Mouse (Mus musculus) bone marrow, adult 2 months (tissue): ENCODE data around the gene Fam76a. TPM values are rescaled to one million over a fixed set of nuclear protein-coding genes. Genes with fewer than 3 reads are reported as not detected.

Source experiments
- H3K27ac ChIP-seq: fragments of 200-500 bp; 2 replicates; pipeline ENCODE4 v1.5.1; 2012; ENCODE audit warnings: low read depth, mild to moderate bottlenecking, control low read depth, inconsistent platforms, low read length; ENCODE audit not compliant: control insufficient read depth, poor library complexity, insufficient read depth
- H3K4me1 ChIP-seq: fragments of 200-500 bp; 2 replicates; pipeline ENCODE4 v1.6.1; 2011; ENCODE audit warnings: low read length; ENCODE audit not compliant: control insufficient read depth, insufficient read depth
- H3K4me3 ChIP-seq: fragments of 200-500 bp; replicated peaks from 2 replicates; pipeline ENCODE3; 2011; ENCODE audit warnings: mild to moderate bottlenecking, low read depth, low read length, control low read depth; ENCODE audit not compliant: control insufficient read depth
- CTCF ChIP-seq: fragments of 200-500 bp; IDR thresholded peaks from 2 replicates; pipeline ENCODE4 v1.5.1; 2011; ENCODE audit warnings: low read length, control low read depth; ENCODE audit not compliant: control insufficient read depth, insufficient read depth
- POLR2A ChIP-seq: fragments of 200-500 bp; IDR thresholded peaks from 2 replicates; pipeline ENCODE4 v1.6.1; 2011; ENCODE audit warnings: low read depth, mild to moderate bottlenecking, control low read depth, low read length, borderline replicate concordance; ENCODE audit not compliant: control insufficient read depth
- WGBS: fragments of 180-500 bp; shearing (Covaris S2); methylation state at CpG from one replicate; pipeline ENCODE4 v1.1.7; 2018; 5-methylcytosine and 5-hydroxymethylcytosine counted together
- polyA plus RNA-seq: library from polyadenylated mRNA; stranded (reverse); fragments of >200 nt; gene quantifications from 2 replicates; pipeline ENCODE4 v1.2.4, GENCODE M21; 2011; ENCODE audit warnings: low replicate concordance; ENCODE audit not compliant: missing spikeins, insufficient read depth, insufficient read length

Fam76a gene
- 12.8 and 19.1 TPM in 2 replicates for polyA plus RNA-seq

DNA sequence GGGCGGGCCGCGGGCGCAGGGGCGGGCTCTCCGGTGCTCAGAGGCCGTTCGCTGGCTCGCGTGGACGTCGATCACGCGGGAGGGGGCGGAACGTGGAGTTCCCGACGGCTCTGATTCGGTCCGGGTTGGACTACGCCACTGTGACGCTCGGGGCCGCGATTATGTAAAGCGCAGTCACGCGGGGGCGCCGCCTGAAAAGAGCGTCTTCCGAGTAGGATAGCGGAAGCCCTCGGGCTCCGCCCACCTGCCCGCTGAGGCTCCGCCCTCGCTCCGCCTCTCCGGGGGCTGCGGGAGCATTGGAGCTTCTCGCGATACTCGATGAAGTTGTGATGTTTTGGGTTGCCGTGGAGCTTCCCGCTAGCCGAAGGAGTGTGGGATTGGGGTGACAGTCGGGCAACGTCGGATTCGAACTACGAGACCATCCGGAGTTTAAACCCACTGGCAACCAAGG lies at the start of gene Fam76a:
Gene Fam76a (minus strand): TSS at position 1 of the 451 bp plus-strand sequence.
- peak within 1 kb of the TSS; percentile 91 for H3K4me3 ChIP-seq
- TF ChIP-seq POLR2A (peak; percentile 47; the same call in 1 of the 2 replicates), CTCF (no peak)
- peaks cover 2% of the 10 kb centered on the region; the same call in 1 of the 2 replicates for H3K4me1 ChIP-seq
- WGBS = under 1% methylated on average over 51 of the region's 53 CpGs
- peak within 1 kb of the TSS; percentile 99 for H3K27ac ChIP-seq

DNA sequence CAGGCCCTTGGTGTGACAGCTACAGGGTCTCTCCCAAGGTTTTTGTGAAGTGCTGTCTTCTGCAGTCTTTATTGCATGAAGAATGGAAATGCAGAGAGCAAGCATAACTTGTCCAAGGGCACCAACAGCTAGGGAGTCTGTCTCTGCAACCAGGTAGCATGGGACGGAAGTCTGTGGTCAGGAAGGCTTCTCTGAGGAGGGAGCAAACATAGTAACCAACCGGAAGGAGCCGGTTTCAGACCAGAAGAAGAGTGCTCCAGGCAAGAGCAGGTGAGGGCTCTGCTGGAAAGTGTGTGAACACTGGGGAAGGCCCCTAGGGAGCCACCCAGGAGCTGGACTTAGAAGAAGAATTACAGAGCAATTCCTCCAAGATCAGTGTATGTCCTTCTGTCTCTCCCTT lies 49.7 kb upstream of the Fam76a start:
- H3K4me3 ChIP-seq = no peak overlapping the region
- WGBS = 23% methylated on average over 3 of the region's 3 CpGs
- no peak for TF ChIP-seq CTCF
- TF ChIP-seq POLR2A = no peak
- peaks cover 12% of the 10 kb centered on the region for H3K4me1 ChIP-seq
- H3K27ac ChIP-seq = peak overlapping the region; percentile 32

DNA sequence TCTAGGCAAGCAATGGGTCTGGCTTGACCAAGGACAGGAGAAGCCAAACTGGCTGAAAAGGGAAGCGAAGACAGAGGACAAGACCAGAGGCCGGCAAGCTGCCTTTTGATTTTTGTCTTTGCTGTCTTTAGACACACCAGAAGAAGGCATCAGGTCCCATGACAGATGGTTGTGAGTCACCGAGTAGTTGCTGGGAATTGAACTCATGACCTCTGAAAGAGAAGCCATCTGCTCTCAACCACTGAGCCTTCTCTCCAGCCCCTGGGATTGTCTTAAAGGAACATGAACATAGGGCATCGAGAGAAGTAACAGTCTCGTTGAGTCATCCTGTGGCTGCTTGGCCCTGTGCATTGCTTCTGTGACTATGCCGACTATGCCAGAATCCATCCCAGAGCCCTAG lies 49.2 kb upstream of the Fam76a start:
- 54% methylated on average over 6 of the region's 6 CpGs for WGBS
- H3K4me1 ChIP-seq = peaks cover 12% of the 10 kb centered on the region
- H3K4me3 ChIP-seq = no peak overlapping the region
- no peak for TF ChIP-seq POLR2A
- no peak for TF ChIP-seq CTCF
- peak overlapping the region; percentile 32; the same call in 1 of the 2 replicates for H3K27ac ChIP-seq

DNA sequence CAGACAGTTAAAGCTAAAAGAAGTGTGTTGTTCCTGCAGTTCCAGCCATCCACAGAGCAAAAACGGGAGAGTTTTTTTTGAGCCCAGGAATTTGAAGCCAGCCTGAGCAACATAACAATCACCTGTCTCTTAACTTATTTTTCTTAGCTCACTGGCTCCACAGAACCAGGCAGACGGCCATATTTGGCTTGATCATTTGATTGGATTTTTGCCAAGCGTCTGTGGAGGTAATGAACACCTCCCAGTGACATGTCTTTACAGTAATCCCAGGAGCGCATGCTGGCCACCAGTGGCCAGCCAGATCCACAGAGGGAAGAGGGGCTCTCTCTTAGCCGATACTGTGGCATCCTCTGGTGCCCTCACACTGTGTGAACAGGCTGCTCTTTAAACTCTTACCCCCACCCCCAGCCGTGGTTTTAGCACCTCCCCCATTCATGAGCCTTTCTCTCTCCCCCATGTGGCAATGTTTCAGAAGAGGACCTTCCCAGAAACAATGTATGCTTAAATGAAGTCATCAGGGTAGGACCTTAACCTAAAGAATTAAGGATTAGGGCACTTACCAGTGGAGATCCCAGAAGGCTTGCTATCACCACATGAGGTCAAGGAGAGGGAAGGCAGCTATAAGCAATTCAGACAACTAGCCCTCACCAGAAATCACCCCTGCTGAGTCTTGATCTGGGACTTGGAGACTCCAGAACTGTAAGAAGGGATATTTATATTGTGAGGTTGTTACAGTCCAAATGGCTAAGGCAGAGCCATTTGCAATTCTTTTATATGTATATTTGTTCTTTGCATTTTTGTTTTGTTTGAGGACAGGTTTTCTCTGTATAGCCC lies 46.0 kb upstream of the Fam76a start:
- 57% methylated on average over 6 of the region's 6 CpGs for WGBS
- Histone ChIP-seq H3K4me3 (no peak overlapping the region), H3K27ac (no peak overlapping the region), H3K4me1 (peaks cover 11% of the 10 kb centered on the region)
- no peak for TF ChIP-seq POLR2A
- no peak for TF ChIP-seq CTCF

DNA sequence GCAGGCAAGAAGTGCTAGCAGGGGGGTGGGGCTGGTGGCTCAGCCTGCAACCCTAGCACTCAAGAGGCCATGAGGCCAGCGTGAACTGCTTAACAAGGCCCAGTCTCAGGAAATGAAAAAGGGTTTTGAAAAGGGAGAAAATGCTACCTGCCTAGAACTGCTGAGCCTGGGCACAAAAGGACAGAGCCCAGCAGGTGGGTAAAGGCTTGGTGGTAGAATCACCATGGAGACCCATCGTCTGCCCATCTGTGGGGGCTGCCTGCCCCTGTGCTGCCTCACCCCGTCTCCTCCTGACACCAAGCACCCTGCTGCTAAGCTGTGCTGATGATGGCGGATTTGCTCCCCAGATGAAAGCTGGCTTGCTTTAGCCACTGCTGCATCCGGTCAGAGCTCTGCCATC lies 42.1 kb upstream of the Fam76a start:
- TF ChIP-seq CTCF (no peak), POLR2A (no peak)
- Histone ChIP-seq H3K27ac (no peak overlapping the region), H3K4me3 (no peak overlapping the region), H3K4me1 (peaks cover 13% of the 10 kb centered on the region)
- WGBS = 77% methylated on average over 5 of the region's 5 CpGs

DNA sequence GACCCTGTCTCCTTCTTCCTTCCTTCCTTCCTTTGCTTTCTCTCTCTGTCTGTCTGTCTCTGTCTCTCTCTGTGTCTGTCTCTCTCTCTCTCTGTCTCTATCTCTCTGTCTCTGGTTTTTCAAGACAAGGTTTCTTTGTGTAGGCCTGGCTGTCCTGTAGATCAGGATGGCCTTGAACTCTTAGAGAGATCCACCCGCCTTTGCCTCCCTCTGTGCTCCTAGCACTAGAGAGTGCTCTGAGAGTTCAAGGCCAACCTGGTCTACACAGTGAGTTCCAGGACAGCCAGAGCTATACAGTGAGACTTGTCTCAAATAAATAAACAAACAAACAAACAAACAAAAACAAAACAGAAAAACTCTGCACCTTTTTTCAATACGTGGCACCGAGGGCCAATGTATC lies 41.7 kb upstream of the Fam76a start:
- TF ChIP-seq CTCF (no peak), POLR2A (no peak)
- Histone ChIP-seq H3K27ac (no peak overlapping the region), H3K4me3 (no peak overlapping the region), H3K4me1 (peaks cover 13% of the 10 kb centered on the region)
- 80% methylated on average over 3 of the region's 3 CpGs for WGBS

DNA sequence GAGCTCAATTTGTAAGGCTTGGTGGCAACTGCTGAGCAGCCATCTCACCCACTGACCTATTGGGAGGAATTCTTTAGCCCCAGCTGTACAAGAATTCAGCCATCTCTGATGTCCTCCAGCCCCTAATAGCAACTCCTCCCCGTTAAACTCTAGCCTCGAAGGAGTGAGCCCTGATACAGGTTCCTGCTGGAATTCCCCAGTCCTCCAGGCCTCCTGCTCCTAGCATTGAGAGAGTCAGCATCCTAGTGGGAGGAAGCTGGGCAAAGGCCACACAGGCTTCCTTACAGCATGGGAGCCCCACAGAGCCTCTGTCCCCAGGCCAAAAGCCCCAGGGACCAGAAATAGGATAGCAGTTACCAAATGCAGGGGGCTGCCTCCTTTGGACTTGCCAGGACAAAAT lies 41.1 kb upstream of the Fam76a start:
- TF ChIP-seq POLR2A (no peak), CTCF (no peak)
- H3K27ac ChIP-seq = no peak overlapping the region
- WGBS = 69% methylated on average over 2 of the region's 2 CpGs
- H3K4me1 ChIP-seq = peaks cover 15% of the 10 kb centered on the region
- no peak overlapping the region for H3K4me3 ChIP-seq

DNA sequence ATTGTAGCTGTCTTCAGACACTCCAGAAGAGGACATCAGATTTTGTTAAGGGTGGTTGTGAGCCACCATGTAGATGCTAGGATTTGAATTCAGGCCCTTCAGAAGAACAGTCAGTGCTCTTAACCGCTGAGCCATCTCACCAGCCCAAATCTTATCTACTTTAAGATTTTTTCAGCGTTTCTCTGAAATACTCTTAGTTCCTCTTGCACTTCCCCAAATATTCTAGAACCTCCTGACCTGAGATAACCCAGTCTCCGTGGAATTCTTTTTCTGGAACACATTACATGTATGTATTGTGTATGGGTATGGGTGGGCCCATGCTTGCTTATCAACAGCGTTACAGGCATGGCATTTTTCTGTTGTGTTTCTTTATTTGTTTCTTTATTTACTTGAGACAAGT lies 40.3 kb upstream of the Fam76a start:
- no peak for TF ChIP-seq CTCF
- TF ChIP-seq POLR2A = no peak
- peaks cover 15% of the 10 kb centered on the region for H3K4me1 ChIP-seq
- WGBS = 27% methylated on average over 4 of the region's 4 CpGs
- H3K27ac ChIP-seq = no peak overlapping the region
- H3K4me3 ChIP-seq = no peak overlapping the region
